Mouse (Mus musculus) cerebellum, adult 11 months (tissue): ENCODE measurements around the gene Lats2.

Source experiments
- DNase-seq: peaks from one replicate; pipeline ENCODE4 v3.0.0; 2022

Lats2 gene

GRCm38 (mm10) chr14:57736141-57736540 lies 22.0 kb downstream of the Lats2 start:
- DNase-seq, result no peak

- no peak for DNase-seq
These were observed 25.4 kb downstream of the Lats2 start for GRCm38 (mm10) chr14:57732668-57733293.

GRCm38 (mm10) chr14:57730527-57730926 lies 27.7 kb downstream of the Lats2 start:
- no peak for DNase-seq

- DNase-seq, result no peak
These were observed 28.2 kb downstream of the Lats2 start for GRCm38 (mm10) chr14:57729975-57730499.

- DNase-seq, result no peak
These were observed 28.8 kb downstream of the Lats2 start for GRCm38 (mm10) chr14:57729364-57729763.

GRCm38 (mm10) chr14:57726172-57726571 lies 32.0 kb downstream of the Lats2 start:
- no peak for DNase-seq

- DNase-seq, result no peak
These were observed 33.7 kb downstream of the Lats2 start for GRCm38 (mm10) chr14:57724473-57724872.

GRCm38 (mm10) chr14:57718245-57718644 lies 39.9 kb downstream of the Lats2 start:
- DNase-seq, result no peak

GRCm38 (mm10) chr14:57716601-57717245 lies 41.5 kb downstream of the Lats2 start:
- DNase-seq, result no peak

- DNase-seq, result no peak
These were observed 45.3 kb downstream of the Lats2 start for GRCm38 (mm10) chr14:57712884-57713283.

GRCm38 (mm10) chr14:57711059-57711458 lies 47.1 kb downstream of the Lats2 start:
- DNase-seq, result no peak

- no peak for DNase-seq
These were observed 49.0 kb downstream of the Lats2 start for GRCm38 (mm10) chr14:57709171-57709570.

GRCm38 (mm10) chr14:57708580-57708979 lies 49.6 kb downstream of the Lats2 start:
- DNase-seq, result no peak

- DNase-seq, result no peak
These were observed 50.9 kb downstream of the Lats2 start for GRCm38 (mm10) chr14:57707100-57707893.

GRCm38 (mm10) chr14:57706760-57707099 lies 51.5 kb downstream of the Lats2 start:
- no peak for DNase-seq

- DNase-seq, result no peak
These were observed 52.4 kb downstream of the Lats2 start for GRCm38 (mm10) chr14:57705759-57706158.

GRCm38 (mm10) chr14:57705075-57705474 lies 53.1 kb downstream of the Lats2 start:
- DNase-seq, result no peak

GRCm38 (mm10) chr14:57701915-57702477 lies 56.2 kb downstream of the Lats2 start:
- no peak for DNase-seq

- no peak for DNase-seq
These were observed 58.7 kb downstream of the Lats2 start for GRCm38 (mm10) chr14:57699461-57699970.

GRCm38 (mm10) chr14:57699016-57699415 lies 59.2 kb downstream of the Lats2 start:
- DNase-seq, result no peak

- DNase-seq, result no peak
These were observed 62.1 kb downstream of the Lats2 start for GRCm38 (mm10) chr14:57696066-57696465.

GRCm38 (mm10) chr14:57695550-57695949 lies 62.6 kb downstream of the Lats2 start:
- DNase-seq, result no peak

GRCm38 (mm10) chr14:57694246-57694645 lies 63.9 kb downstream of the Lats2 start:
- DNase-seq, result no peak
